Mouse (Mus musculus): ENCODE measurements around the gene Lrrc28.

DNA sequence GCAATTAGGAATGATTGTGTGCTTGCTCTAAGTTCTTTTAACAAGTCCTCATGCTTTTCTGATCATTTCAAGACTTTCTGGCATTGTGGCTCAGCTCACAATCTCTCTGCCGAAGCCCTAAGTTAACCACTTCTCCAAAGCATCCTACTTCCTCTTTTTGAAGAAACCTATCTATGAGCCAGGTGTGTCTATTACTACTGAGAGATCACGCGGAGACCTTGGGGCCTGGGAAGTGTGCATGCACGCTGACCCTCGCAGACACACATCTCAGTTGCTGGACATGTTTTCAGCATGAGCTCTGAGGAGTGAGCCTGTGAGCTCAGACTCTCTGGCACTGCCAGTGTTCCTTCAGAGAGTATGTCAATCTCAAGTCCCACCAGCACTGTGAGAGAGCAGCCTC is 98.8 kb downstream of the Lrrc28 start:
- no peak for TF ChIP-seq POLR2A (IDR thresholded peaks at IDR 0.05; ENCODE audit: extremely low read depth, insufficient read depth, low read length)
- TF ChIP-seq CTCF (IDR thresholded peaks at IDR 0.05; ENCODE audit: low read depth, low read length) = no peak
